Mouse (Mus musculus): ENCODE results near the gene Lysmd1.

DNA sequence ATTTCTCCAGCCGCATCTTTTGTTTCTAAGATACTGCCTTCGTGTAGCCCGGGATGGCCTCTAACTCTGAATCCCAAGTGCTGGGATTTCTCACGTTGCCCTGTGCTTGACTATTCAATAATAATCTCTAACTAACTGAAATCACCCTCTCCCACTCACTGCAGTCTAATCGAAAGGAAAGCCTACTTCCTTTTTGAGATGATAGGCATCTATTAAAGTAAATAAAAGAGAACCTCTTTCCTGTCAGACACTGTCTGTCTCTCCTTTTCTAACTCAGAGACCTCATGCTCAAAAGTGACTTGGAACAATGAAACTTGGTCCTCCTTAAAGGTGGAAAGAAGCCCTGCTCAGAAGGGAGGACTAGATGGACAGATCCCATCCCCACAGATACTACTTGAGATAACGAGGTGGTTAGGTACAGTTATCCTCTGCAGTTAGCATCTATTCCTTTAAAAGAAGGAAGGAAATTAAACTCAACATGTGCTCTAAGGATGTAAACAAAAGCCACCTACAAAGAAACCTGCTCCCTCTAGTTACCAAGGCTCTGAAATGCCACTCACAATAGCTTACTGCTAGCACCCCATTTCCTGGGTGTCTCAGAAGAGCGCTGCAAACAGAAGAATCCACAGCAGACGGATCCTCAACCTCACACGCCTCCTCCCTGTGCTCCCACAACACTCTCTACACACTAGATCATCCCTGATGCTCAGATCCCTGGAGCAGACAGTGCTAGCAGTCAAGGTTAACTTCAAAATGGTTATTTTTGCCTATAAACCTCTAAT is 51.1 kb downstream of the Lysmd1 start:
- TF ChIP-seq CTCF (IDR thresholded peaks at IDR 0.05; ENCODE audit: insufficient read depth, low read depth, low read length) (no peak), POLR2A (IDR thresholded peaks at IDR 0.05; ENCODE audit: insufficient read depth, low read depth, low read length) (no peak)
